Comparison of ENCODE assay signal across 30 mouse cellular contexts in genomic region chr6:120450208-120450607, GRCm38 (mm10). TPM values are rescaled to one million over a fixed set of nuclear protein-coding genes. Genes with fewer than 3 reads are reported as not detected.
"Had no signal": no experiment of that assay in that cellular context is flagged by ENCODE, and none has a peak within 500 bp of the region (broad histone marks: within the 10 kb centered on the region; RNA-seq: fewer than 3 reads in every experiment).

No protein-coding gene starts in this region.

- H3K36me3 ChIP-seq: embryonic facial prominence, embryonic 12.5 days; embryonic facial prominence, embryonic 15.5 days; forebrain, embryonic 12.5 days; forebrain, embryonic 15.5 days had no signal

- ATAC-seq: forebrain, embryonic 13.5 days; forebrain, embryonic 15.5 days; forebrain, embryonic 16.5 days; forebrain, postnatal 0 days had no signal

- H3K27me3 ChIP-seq: embryonic facial prominence, embryonic 12.5 days; embryonic facial prominence, embryonic 13.5 days; embryonic facial prominence, embryonic 15.5 days; forebrain, embryonic 12.5 days; forebrain, embryonic 13.5 days; forebrain, embryonic 15.5 days had no signal

- H3K4me2 ChIP-seq: embryonic facial prominence, embryonic 12.5 days; embryonic facial prominence, embryonic 13.5 days; embryonic facial prominence, embryonic 15.5 days; forebrain, embryonic 12.5 days; forebrain, embryonic 13.5 days; forebrain, embryonic 15.5 days had no signal

- H3K4me1 ChIP-seq: embryonic facial prominence, embryonic 10.5 days; embryonic facial prominence, embryonic 12.5 days; embryonic facial prominence, embryonic 13.5 days; embryonic facial prominence, embryonic 15.5 days; forebrain, embryonic 10.5 days; forebrain, embryonic 12.5 days; forebrain, embryonic 13.5 days; forebrain, embryonic 15.5 days had no signal

- DNase-seq: cerebellum, adult 8-10 months; cerebellum, adult 9-10 months; cerebellum, adult 9-11 months; cerebellum, postnatal 10 days; cerebellum, postnatal 14 days; cerebellum, postnatal 25 days; cerebellum, postnatal 36 days; embryo, embryonic 11 days; forebrain, postnatal 0 days; gastrocnemius, adult 2 months; gastrocnemius, postnatal 10 days; gastrocnemius, postnatal 14 days; gastrocnemius, postnatal 25 days; gastrocnemius, postnatal 36 days; heart, adult 18-20 months; heart, adult 2 months had no signal

- H3K4me3 ChIP-seq: embryonic facial prominence, embryonic 10.5 days; embryonic facial prominence, embryonic 12.5 days; embryonic facial prominence, embryonic 13.5 days; embryonic facial prominence, embryonic 15.5 days; erythroblast, embryonic 14.5 days; forebrain, embryonic 10.5 days; forebrain, embryonic 12.5 days; forebrain, embryonic 13.5 days; forebrain, embryonic 15.5 days; gastrocnemius, adult 2 months; heart, adult 2 months had no signal

- H3K27ac ChIP-seq: embryonic facial prominence, embryonic 10.5 days; embryonic facial prominence, embryonic 12.5 days; embryonic facial prominence, embryonic 13.5 days; embryonic facial prominence, embryonic 15.5 days; forebrain, embryonic 10.5 days; forebrain, embryonic 12.5 days; forebrain, embryonic 13.5 days; forebrain, embryonic 15.5 days; gastrocnemius, adult 2 months; heart, adult 2 months had no signal

- H3K9me3 ChIP-seq: embryonic facial prominence, embryonic 10.5 days; embryonic facial prominence, embryonic 12.5 days; embryonic facial prominence, embryonic 13.5 days; embryonic facial prominence, embryonic 15.5 days; forebrain, embryonic 10.5 days; forebrain, embryonic 12.5 days; forebrain, embryonic 13.5 days; forebrain, embryonic 15.5 days had no signal

- H3K9ac ChIP-seq: embryonic facial prominence, embryonic 12.5 days; embryonic facial prominence, embryonic 13.5 days; embryonic facial prominence, embryonic 15.5 days; forebrain, embryonic 12.5 days; forebrain, embryonic 13.5 days; forebrain, embryonic 15.5 days; forebrain, postnatal 0 days had no signal

RNA-seq across cellular contexts. Expression of gene Tmem121b, which starts 43.4 kb away (rescaled TPM):
- total RNA-seq: gastrocnemius, adult 18-20 months; gastrocnemius, adult 2 months; gastrocnemius, adult 8-10 months; gastrocnemius, postnatal 25 days; gastrocnemius, postnatal 36 days; granulocyte monocyte progenitor cell, adult 5-6 weeks; heart, adult 18-20 months; heart, adult 2 months; heart, adult 8-10 months had no signal
- polyA plus RNA-seq: erythroblast, embryonic 14.5 days; heart, adult 2 months had no signal
